Mouse (Mus musculus): ENCODE results near the gene Rundc1.
"Not testable (repeated sequence)": the region's sequence is repeated elsewhere in the genome, so short reads cannot be mapped to it uniquely, and the experiment has no call there.

Gene Rundc1

DNA sequence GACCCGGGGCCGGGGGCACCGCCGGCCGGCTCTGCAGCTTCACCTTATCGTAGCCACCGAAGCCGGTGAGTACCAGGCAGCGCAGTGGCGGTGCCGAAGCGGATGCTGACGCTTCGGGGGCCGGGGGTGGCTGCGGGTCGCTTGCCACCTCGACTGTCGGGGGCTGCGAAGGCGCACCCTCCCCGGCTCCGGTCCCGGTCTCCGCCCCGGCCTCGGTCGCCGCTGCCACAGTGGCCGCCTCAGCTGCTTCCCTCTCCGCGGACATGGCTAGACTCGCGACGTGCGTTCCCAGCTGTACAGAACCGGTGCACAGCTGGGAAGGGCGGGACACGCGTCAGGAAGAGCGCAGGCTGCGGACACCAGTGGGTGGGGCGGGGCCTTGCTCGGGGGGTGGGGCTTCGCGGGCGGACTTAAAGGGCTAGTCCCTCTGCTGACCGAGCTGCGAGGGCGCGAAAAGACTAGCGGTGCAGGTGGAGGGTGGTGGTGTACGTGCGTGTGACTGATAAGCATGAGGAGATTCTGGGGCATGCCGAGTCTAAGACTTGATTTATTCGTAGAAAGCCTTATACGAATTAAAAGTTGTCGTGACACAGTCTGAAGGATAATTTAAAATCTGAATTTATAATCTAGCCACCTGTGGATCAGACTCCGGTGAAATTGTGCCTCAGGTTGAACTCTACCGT is 41.1 kb downstream of the Rundc1 start, which contains the start of gene Vat1:
TSS of gene Vat1 (minus strand) at position 362 of the 683 bp plus-strand sequence.
- DNase-seq (ENCODE audit: low read depth, low spot score): peak; percentile 62

DNA sequence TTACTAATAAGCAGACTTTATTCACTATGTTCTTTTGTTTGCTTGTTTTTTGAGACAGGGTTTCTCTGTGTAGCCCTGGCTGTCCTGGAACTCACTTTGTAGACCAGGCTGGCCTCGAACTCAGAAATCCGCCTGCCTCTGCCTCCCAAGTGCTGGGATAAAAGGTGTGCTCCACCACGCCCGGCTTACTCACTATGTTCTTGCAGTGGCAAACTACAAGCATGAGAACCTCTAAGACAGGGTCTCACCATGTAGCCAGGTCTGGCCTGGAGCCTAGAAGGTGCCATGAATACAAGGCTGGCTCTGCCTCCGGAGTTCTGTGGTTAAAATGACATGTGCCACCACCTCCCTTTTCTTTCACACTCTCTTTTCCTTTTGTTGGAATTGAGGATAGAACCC is 41.7 kb downstream of the Rundc1 start:
- not testable (repeated sequence) for DNase-seq (ENCODE audit: low read depth, low spot score)

DNA sequence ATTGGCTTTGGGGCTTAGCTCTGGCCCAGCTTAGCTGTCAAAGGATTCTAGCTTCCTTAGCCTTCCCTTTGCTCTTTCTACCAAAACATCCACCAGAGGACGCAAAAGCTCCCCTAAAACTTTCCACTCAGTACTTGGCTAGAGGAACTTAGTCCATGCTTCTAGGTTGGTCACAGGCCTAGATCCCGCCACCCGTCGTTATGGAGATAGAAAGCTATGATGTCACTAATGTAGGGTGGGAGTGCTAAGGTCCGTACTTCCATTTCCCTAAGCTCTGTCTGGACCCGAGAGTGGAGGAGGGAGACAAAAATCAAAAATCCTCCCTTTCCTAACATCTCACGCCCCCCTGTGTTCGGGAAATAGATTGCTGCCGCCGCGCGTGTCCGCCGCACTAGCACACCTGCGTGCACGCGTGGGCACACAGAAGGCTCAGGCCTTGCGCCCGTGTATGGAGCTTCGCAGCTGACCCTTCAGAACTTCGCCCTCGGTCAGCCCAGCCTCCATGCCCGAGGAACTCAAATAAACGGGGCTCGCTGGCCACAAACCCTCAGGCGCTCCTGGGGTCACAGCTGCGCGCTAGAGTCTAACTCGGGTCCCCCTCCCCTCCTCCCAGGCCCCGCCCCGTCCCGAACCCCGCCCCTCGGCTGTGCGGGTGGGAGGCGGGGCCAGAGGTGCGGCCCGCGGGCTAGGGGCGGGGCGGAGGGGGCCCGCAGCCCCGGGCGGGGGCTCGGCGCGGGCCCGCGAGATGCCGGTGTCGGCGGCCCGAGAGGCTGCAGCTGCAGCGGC is 42.8 kb downstream of the Rundc1 start:
- peak; percentile 80 for DNase-seq (ENCODE audit: low read depth, low spot score)

DNA sequence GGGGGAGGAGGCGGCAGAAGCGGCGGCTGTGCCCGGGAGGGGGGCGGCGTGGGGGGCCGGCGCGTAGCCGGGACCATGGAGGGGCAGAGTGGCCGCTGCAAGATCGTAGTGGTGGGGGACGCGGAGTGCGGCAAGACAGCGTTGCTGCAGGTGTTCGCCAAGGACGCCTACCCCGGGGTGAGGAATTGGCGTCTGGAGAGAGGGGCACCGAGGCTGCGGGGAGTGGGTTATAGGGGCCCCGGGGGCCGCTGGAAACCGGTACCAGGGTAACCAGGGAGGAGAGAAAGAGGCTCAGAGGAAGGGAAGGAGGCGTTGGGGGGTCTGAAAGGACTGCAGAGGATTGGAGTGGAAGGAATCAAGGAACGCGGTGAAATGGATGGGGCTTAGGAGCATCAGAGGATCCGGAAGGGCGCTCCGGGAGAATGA is 43.4 kb downstream of the Rundc1 start:
- no peak for DNase-seq (ENCODE audit: low read depth, low spot score)

DNA sequence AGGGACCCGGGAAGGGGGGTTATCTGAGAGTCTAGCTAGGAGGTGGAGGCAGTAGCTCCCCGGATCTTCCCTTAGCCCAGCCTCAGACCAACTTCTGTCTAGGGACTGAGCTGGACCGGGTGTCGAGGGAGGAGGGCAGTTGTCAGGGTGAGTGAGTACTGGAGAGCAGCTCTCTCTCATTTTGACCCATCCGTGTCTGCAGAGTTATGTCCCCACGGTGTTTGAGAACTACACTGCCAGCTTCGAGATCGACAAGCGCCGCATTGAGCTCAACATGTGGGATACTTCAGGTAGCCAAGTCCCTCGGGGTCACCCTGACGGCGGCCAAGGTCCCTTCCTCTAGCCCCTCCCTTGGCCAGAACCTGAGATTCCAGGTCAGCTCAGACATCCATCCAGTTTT is 43.8 kb downstream of the Rundc1 start:
- no peak for DNase-seq (ENCODE audit: low read depth, low spot score)

DNA sequence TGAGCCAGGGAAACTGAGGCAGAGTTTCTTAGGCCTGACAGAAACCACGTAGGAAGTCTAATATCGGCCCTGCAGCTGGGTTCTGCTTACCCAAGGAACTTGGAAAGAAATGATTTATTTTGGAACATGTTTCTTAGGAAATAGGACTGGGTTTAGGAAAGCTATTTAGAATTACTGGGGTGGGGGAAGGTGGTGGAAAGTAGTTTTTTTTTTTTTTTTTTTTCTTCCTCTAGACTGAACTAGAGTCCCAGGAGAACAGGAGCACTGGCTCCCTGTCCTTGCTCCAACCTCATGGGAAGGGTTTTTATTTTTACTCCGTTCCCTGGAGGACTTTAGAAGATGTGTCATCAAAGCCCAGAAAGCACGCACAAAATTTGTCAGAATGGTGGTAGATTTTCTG is 44.3 kb downstream of the Rundc1 start:
- DNase-seq (ENCODE audit: low read depth, low spot score): no peak

DNA sequence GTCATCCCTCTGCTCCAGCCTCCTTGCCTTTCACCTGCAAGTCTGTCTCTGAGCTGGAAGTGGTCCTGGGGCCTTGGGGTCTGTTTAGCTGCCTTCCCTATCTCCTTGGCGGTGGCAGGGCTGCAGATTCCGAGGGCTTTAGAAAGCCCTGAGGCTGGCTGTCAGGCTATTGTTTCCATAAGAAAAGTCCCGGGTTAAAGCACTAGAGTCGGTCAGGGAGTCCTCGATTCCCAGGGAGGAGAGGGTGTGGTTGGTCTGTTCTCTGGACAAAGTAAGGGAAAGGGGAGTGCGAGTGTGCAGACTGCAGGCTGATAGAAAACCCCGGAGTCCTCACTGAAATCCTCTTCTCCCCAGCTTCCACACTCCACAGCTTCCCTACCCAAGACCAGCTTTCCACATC is 45.3 kb downstream of the Rundc1 start:
- no peak for DNase-seq (ENCODE audit: low read depth, low spot score)

DNA sequence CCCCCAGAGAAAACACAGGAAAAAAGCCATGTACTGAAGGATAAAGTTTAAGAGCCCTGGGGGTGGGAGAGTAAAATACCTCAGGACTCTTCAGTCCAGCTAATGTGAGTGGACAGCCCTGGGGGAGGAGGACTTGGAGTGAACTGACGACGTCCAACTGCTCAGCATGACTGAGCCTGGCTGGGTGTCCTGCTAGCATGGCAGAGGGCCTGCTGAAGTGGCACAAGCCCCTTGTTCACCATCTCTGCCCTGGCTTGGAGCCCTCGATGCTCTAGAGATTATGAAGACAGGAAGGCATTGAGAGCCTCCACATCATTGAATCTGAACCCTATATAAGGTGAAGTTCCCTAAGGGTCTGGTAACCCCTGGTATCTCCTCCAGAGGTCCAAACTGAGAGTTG is 47.0 kb downstream of the Rundc1 start:
- DNase-seq (ENCODE audit: low read depth, low spot score): no peak

DNA sequence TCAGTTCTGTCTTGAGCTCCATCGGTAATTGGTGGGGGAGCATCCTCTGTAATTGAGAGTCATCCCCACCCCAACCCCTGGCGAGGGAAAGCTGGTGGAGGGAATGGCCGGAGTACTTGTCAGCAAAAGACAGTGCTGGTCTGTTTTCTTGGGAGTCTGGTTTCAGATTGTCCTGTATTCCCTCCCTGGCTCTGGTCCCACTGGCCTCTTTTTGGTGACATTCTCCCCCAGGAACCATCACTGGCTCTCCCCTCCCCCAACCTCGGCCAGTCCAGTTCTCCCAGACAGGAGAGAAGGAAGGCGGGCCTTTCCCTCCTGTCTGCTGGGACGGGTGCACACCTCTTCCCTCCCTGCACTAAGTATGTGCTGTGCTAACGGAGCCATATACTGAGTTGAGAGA is 47.5 kb downstream of the Rundc1 start:
- DNase-seq (ENCODE audit: low read depth, low spot score): no peak

DNA sequence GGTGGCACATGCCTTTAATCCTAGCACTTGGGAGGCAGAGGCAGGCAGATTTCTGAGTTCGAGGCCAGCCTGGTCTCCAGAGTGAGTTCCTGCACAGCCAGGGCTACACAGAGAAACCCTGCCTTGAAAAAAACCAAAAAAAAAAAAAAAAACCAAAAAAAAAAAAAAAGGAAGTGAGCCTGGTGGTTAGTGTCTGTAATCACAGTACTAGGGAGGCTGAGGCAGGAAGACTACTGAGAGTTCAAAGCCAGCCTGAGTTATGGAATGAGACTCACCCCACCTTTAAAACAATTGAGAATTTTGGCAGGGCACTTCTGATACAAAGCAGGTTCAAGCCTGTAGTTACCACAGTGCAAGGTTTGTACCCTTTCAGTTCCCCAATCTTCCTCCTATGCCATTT is 48.8 kb downstream of the Rundc1 start:
- DNase-seq (ENCODE audit: low read depth, low spot score): not testable (repeated sequence)

DNA sequence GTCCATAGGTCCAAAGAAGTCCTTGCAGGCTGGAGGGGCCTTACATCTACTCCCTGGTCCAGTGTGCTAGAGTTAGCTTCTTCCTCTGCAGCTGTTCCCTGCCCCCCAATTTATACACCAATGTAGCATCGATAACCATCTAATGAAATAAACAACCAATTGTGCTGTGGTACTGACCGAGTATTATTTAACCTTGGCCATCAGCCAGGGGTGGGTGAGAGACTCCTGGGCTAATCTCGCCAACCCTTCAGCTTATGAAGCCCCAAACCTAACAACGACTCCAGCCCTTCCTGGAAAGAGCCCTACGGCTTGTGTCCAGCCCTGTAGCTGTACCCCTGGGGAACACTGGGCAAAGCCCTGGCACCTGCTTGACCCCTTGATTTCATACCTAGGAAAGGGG is 49.4 kb downstream of the Rundc1 start:
- no peak for DNase-seq (ENCODE audit: low read depth, low spot score)

DNA sequence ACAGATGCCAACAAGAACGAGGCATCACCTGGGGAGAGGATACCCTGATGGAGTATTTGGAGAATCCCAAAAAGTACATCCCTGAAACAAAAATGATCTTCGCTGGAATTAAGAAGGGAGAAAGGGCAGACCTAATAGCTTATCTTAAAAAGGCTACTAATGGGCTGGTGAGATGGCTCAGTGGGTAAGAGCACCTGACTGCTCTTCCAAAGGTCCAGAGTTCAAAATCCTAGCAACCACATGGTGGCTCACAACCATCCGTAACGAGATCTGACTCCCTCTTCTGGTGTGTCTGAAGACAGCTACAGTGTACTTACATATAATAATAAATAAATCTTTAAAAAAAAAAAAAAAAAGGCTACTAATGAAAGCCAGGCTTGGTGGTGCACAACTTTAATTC is 51.5 kb downstream of the Rundc1 start:
- DNase-seq (ENCODE audit: low read depth, low spot score): not testable (repeated sequence)

DNA sequence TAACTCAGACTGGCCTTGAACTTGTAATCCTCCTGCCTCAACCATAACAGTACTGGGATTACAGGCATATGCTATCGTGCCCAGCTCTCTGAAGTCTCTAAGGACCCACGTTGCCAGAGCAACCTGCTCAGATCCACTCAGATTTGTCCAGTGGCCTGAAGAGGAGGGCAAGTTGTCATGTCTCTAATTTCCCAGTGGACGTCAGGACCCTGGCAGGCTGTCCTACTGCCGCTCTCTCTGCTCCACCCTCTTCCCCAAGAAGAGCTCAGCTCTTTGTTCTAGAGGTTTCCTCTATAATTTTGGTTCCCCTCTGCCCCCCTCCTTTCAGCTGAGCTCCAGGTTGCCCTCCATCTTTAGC is 52.3 kb downstream of the Rundc1 start:
- DNase-seq (ENCODE audit: low read depth, low spot score): peak; percentile 66

DNA sequence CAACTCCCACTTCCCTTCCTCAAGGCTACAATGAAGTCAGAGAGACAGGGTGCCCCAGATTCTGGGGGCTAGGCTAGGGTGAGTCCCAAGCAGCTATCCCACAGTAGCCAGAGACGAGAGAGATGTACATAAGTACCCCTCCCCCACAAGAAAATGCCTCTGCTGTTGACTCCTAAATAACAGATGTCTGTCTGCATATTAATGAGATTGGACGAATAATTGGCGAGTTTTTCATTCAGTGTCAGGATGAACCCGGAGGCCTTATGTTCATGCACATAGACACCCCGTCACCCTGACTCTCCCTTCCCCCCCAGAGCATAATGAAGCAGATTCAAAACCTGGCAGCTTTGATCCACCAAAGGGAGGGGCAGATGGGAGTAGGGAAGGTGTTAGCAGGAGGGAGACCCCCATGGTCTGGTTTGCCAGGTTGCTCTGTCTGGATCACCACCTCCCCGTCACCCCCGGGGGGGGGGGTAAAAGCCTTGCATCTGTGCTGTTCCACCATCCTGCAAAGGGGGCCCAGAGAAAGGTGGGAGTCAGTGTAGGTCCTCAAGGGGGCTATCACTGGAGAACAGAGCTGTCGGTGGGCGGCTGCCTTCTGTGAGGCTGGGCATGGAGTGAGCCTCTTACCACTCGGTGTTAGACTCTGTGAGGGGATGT is 52.8 kb downstream of the Rundc1 start:
- peak; percentile 74 for DNase-seq (ENCODE audit: low read depth, low spot score)

DNA sequence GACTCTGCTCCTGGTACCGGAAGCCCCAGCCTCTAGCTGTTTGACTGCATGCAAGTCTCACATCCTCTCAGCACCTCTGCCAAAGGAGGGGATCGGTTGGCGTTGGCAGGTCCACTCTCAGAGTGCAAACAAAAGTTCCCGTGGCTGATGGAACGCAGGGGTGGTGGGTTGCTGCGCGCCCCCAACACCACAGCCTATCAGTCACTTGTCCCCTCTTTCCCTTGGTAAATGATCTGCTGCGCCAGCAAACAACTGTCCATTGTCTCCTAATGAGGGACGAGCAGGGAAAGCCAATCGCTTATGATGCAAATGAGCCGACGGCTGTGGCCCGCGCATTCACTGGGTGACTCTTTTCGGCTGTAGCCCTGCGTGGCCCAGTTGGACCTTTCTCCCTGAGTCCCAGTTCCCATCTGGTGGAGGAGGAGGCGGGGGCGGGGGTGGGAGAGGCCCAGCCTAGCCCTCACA is 54.3 kb downstream of the Rundc1 start:
- DNase-seq (ENCODE audit: low read depth, low spot score): peak; percentile 77

DNA sequence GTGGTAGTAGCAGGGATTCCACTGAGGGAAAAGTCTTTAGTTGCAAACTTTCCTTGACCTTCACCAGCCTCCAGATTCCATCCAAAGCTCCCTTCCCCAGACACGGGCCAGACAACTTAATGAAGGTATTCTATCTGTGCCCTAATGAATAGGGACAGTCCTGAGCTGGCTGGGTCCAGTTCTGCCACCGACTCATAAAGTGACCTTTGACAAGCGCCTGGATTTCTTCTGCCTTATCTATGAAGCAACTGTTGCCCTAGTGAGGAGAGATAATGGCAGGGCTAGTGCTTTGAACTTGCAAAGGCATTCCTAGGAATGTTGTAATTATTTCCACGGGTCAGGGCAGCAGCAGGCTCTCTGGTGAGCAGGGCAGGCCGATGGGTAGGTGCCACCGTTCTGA is 56.0 kb downstream of the Rundc1 start:
- DNase-seq (ENCODE audit: low read depth, low spot score): no peak

DNA sequence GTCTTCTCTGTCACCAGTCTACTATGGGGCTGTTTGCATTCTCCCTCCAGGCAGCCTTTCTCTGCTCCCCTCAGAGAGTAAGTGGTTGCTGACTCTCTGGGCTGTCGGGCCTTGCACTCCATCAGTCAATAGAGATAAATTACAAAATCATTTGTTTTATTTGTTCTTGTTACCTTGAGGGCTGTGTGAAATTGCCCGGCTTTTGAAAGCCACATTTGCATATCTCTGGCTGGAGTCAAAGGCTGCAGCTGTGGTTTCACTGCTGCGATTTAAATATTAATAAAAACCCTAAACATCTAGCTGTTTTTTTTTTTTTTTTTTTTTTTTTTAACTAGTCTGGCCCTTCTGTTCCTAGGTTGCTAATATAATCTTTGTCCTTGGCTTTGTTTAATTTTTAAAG is 58.9 kb downstream of the Rundc1 start:
- DNase-seq (ENCODE audit: low read depth, low spot score): no peak

DNA sequence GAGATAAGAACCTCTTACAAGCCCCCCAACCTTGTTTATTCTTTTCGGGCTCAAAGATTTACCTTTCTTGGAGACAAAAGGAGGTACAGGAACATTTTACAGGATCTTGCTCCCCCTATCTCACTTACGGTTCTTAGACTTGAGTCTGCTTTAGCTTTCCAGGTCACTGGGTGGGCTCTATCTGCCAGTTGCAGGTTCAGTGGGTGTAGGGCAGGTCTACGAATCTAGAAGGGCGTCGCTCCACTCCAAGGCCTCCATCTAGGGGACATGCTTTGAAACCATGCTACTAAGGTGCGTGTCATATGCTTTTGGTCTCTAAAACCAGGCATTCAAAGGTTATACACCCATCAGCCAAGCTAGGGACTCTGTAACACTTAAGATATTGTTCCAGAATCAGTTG is 59.4 kb downstream of the Rundc1 start:
- DNase-seq (ENCODE audit: low read depth, low spot score): no peak

DNA sequence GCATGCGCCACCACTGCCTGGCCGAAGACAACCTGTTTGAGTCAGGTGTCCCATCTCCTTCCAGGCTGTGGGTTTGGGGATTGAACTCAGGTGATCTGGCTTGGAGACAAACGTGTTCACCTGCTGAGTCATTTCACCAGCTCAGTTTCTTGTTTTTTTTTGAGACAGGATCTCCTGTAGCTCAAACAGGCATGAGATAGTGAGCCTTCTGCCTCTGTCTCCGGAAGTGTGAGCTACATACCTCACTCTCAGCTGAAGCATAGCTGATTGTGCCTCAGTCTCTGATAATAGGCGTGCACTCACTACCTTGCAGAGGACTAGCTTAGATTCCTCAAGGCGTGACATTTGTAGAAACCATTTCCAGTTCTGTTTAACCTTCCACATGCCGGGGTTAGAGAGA is 59.9 kb downstream of the Rundc1 start:
- DNase-seq (ENCODE audit: low read depth, low spot score): no peak

Data from mesoderm, embryonic 11.5 days (tissue).